ENCODE assay signal across 11 mouse cellular contexts in genomic region chr6:108410771-108411170, GRCm38 (mm10).
DNase-seq lines count a peak whose midpoint lies in the region; ATAC-seq and TF ChIP-seq lines count a peak whose summit lies in the region.
"Had no signal": no experiment of that assay in that cellular context is flagged by ENCODE, and none has a peak within 500 bp of the region (broad histone marks: within the 10 kb centered on the region; RNA-seq: fewer than 3 reads in every experiment).

No protein-coding gene starts in this region.

- H3K27ac ChIP-seq in embryonic facial prominence, embryonic 13.5 days: no peak overlapping the region
- no peak overlapping the region for H3K27ac ChIP-seq in embryonic facial prominence, embryonic 10.5 days (replicated peaks)
- H3K27ac ChIP-seq in midbrain, embryonic 16.5 days (ENCODE audit: low read length): no peak overlapping the region
- no peak overlapping the region for H3K27ac ChIP-seq in midbrain, embryonic 13.5 days
- H3K27ac ChIP-seq: limb, embryonic 10.5 days had no signal

- peak overlapping the region; percentile 3; the same call in 1 of the 2 replicates for H3K9ac ChIP-seq in embryonic facial prominence, embryonic 13.5 days
- H3K9ac ChIP-seq in midbrain, embryonic 16.5 days (ENCODE audit: low read depth, low read length): no peak overlapping the region
- H3K9ac ChIP-seq in midbrain, embryonic 13.5 days (replicated peaks): no peak overlapping the region

- no peak for DNase-seq in embryonic facial prominence, embryonic 10.5 days (ENCODE audit: low spot score)
- DNase-seq in kidney, postnatal 14 days: peak; percentile 59
- no peak for DNase-seq in kidney, adult 8-10 months
- DNase-seq in lung, adult 2 months: peak; percentile 56
- DNase-seq in yolk sac, embryonic 10.5 days (ENCODE audit: low spot score): peak; percentile 40
- DNase-seq: cerebellum, adult 18-20 months had no signal

- WGBS in embryonic facial prominence, embryonic 13.5 days: 86% methylated on average over 16 of the region's 16 CpGs
- 90% methylated on average over 16 of the region's 16 CpGs for WGBS in embryonic facial prominence, embryonic 10.5 days
- WGBS in lung, adult 2 months: 50% methylated on average over 16 of the region's 16 CpGs
- WGBS in midbrain, embryonic 16.5 days: 82% methylated on average over 16 of the region's 16 CpGs
- 92% methylated on average over 16 of the region's 16 CpGs for WGBS in midbrain, embryonic 13.5 days

- no peak for ATAC-seq in embryonic facial prominence, embryonic 13.5 days (ENCODE audit: insufficient number of reproducible peaks, insufficient read depth, low FRiP score, low TSS enrichment, low read depth)
- no peak for ATAC-seq in midbrain, embryonic 16.5 days
- ATAC-seq in midbrain, embryonic 13.5 days: no peak
- ATAC-seq: inflammation-experienced regulatory T-cells, adult 6 months had no signal

- no peaks in the 10 kb centered on the region for H3K9me3 ChIP-seq in embryonic facial prominence, embryonic 13.5 days
- H3K9me3 ChIP-seq in embryonic facial prominence, embryonic 10.5 days: no peaks in the 10 kb centered on the region
- H3K9me3 ChIP-seq in midbrain, embryonic 16.5 days (replicated peaks; ENCODE audit: control insufficient read depth, low read length, poor library complexity, severe bottlenecking): no peaks in the 10 kb centered on the region
- H3K9me3 ChIP-seq in midbrain, embryonic 13.5 days: no peaks in the 10 kb centered on the region
- H3K9me3 ChIP-seq: limb, embryonic 10.5 days had no signal

- no peaks in the 10 kb centered on the region for H3K4me1 ChIP-seq in embryonic facial prominence, embryonic 13.5 days
- no peaks in the 10 kb centered on the region for H3K4me1 ChIP-seq in embryonic facial prominence, embryonic 10.5 days
- H3K4me1 ChIP-seq in lung, adult 2 months (ENCODE audit: control insufficient read depth, insufficient read depth, low read length): no peaks in the 10 kb centered on the region; the same call in none of the 2 replicates
- no peaks in the 10 kb centered on the region for H3K4me1 ChIP-seq in midbrain, embryonic 16.5 days (ENCODE audit: control insufficient read depth, insufficient read depth, low read length)
- no peaks in the 10 kb centered on the region for H3K4me1 ChIP-seq in midbrain, embryonic 13.5 days (replicated peaks)
- H3K4me1 ChIP-seq: limb, embryonic 10.5 days had no signal

- no peak for TF ChIP-seq POLR2A in lung, adult 2 months (IDR thresholded peaks at IDR 0.05; ENCODE audit: borderline replicate concordance, extremely low read depth, low read depth, low read length)

- no peak for TF ChIP-seq CTCF in lung, adult 2 months (IDR thresholded peaks at IDR 0.05; ENCODE audit: insufficient read depth, low read length)

- peaks cover 35% of the 10 kb centered on the region for H3K36me3 ChIP-seq in embryonic facial prominence, embryonic 13.5 days
- peaks cover 61% of the 10 kb centered on the region for H3K36me3 ChIP-seq in embryonic facial prominence, embryonic 10.5 days (replicated peaks)
- H3K36me3 ChIP-seq in midbrain, embryonic 16.5 days (ENCODE audit: control insufficient read depth, insufficient read depth, low read length): no peaks in the 10 kb centered on the region
- peaks cover 3% of the 10 kb centered on the region; the same call in 1 of the 2 replicates for H3K36me3 ChIP-seq in midbrain, embryonic 13.5 days

- H3K27me3 ChIP-seq in embryonic facial prominence, embryonic 13.5 days: no peaks in the 10 kb centered on the region
- H3K27me3 ChIP-seq in embryonic facial prominence, embryonic 10.5 days (replicated peaks; ENCODE audit: low read depth, poor library complexity, severe bottlenecking): no peaks in the 10 kb centered on the region
- H3K27me3 ChIP-seq in midbrain, embryonic 16.5 days (ENCODE audit: control insufficient read depth, insufficient read depth, low read depth, low read length): no peaks in the 10 kb centered on the region
- H3K27me3 ChIP-seq in midbrain, embryonic 13.5 days: no peaks in the 10 kb centered on the region

- H3K4me2 ChIP-seq in embryonic facial prominence, embryonic 13.5 days: no peak overlapping the region
- H3K4me2 ChIP-seq in midbrain, embryonic 16.5 days (ENCODE audit: low read length): no peak overlapping the region
- H3K4me2 ChIP-seq in midbrain, embryonic 13.5 days (replicated peaks): no peak overlapping the region

- H3K4me3 ChIP-seq in embryonic facial prominence, embryonic 13.5 days: no peak overlapping the region
- H3K4me3 ChIP-seq in embryonic facial prominence, embryonic 10.5 days: no peak overlapping the region
- no peak overlapping the region for H3K4me3 ChIP-seq in lung, adult 2 months (replicated peaks; ENCODE audit: extremely low read depth, low read depth, low read length)
- H3K4me3 ChIP-seq in midbrain, embryonic 16.5 days (ENCODE audit: low read depth, low read length): no peak overlapping the region
- H3K4me3 ChIP-seq in midbrain, embryonic 13.5 days (replicated peaks): no peak overlapping the region
- H3K4me3 ChIP-seq: limb, embryonic 10.5 days had no signal

Comparison
In these comparisons a context has a peak if more than half of its experiments do, and no peak if none do; other contexts are left out.
1. DNase-seq: peak in kidney, postnatal 14 days (single experiment), lung, adult 2 months (single experiment) and yolk sac, embryonic 10.5 days (single experiment); none in embryonic facial prominence, embryonic 10.5 days (single experiment) and kidney, adult 8-10 months (0 of 2).